Mouse (Mus musculus) bone marrow macrophage, adult 2 months (primary cell): ENCODE data around the gene Muc2. TPM values are rescaled to one million over a fixed set of nuclear protein-coding genes. Genes with fewer than 3 reads are reported as not detected.
"Not testable (repeated sequence)": the region's sequence is repeated elsewhere in the genome, so short reads cannot be mapped to it uniquely, and the experiment has no call there.

Experiments
- H3K27ac ChIP-seq: 2 replicates; pipeline ENCODE4 v1.5.1; 2012; ENCODE audit warnings: low read depth, low read length; ENCODE audit not compliant: insufficient read depth
- H3K4me1 ChIP-seq: 2 replicates; pipeline ENCODE4 v1.6.1; 2012; ENCODE audit warnings: low read length; ENCODE audit not compliant: control insufficient read depth, insufficient read depth
- H3K4me3 ChIP-seq: 2 replicates; pipeline ENCODE4 v1.5.1; 2012; ENCODE audit warnings: mild to moderate bottlenecking, low read length, moderate library complexity; ENCODE audit not compliant: insufficient read depth
- CTCF ChIP-seq: IDR thresholded peaks from 2 replicates; pipeline ENCODE4 v1.5.1; 2012; ENCODE audit warnings: low read depth, mild to moderate bottlenecking, low read length, moderate library complexity
- POLR2A ChIP-seq: IDR thresholded peaks from 2 replicates; pipeline ENCODE4 v1.6.1; 2012; ENCODE audit warnings: mild to moderate bottlenecking, low read depth, low read length, borderline replicate concordance
- polyA plus RNA-seq: library from polyadenylated mRNA; stranded (reverse); fragments of >200 nt; gene quantifications from 2 replicates; pipeline ENCODE4 v1.2.4, GENCODE M21; 2012; ENCODE audit not compliant: missing spikeins, insufficient read depth, insufficient read length

Gene Muc2
- polyA plus RNA-seq: 1.7 and 3.4 TPM in 2 replicates

DNA sequence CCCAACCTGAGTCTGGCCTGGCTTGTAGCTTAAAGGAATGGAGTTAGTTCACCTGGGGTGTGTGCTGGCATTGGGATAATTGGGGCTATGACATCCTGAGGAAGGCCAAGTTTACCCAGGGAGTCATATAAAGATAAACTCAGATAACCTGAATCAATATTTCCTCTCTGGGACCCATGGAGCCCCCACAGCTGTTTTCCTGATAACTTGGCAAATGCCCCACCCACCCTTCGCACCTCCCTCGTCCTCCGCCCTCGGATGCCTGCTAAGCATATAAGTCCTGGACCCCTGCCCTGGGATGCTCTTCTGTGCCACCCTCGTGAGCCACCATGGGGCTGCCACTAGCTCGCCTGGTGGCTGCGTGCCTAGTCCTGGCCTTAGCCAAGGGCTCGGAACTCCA lies at the start of gene Muc2:
TSS of gene Muc2 (plus strand) at position 301 of the 400 bp plus-strand sequence.
- Histone ChIP-seq H3K4me3 (no peak within 1 kb of the TSS), H3K27ac (no peak within 1 kb of the TSS), H3K4me1 (no peaks in the 10 kb centered on the region)
- TF ChIP-seq CTCF (no peak), POLR2A (no peak)

DNA sequence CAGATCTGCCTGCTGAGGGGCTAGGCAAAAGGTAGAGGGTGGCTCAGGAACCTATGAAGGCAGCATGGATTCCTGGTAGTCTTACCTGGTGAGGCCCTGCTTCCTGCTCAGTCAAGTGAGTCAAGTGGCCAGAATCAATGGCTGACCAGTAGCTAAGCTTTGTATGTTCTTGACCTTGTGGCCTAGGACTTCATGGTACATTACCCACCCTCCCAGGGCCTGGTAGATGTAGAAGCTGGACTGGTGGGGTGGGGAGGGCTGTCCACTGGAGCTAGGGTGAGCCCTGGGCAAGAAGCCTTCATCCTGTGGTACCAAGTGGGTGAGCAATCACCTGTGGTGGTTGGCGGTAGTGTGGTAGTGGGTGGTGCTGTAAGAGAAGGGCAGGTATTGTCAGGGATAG lies 47.8 kb upstream of the Muc2 start:
- H3K4me3 ChIP-seq: no peak overlapping the region
- no peaks in the 10 kb centered on the region for H3K4me1 ChIP-seq
- TF ChIP-seq CTCF (no peak), POLR2A (no peak)
- H3K27ac ChIP-seq: no peak overlapping the region

DNA sequence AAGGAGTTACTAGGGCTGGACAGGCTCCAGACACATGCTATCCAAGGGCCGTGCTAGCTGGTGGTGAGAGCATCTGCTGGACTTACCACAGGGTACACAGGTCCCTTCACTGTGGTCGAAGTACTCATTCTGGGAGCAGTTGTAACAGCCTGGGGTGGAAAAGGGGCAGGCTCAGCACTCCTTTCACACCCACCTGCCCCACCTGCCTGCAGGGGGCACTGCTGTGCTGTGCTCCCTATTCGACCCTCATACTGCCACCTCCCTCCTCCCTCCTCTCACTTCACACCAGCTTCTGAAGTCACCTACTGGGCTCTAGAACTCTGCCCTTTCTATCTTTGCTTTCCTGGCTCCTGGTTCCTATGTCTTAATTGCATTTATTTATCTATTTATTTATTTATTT lies 47.0 kb upstream of the Muc2 start:
- Histone ChIP-seq H3K4me1 (no peaks in the 10 kb centered on the region), H3K27ac (no peak overlapping the region), H3K4me3 (no peak overlapping the region)
- TF ChIP-seq CTCF: peak; percentile 26; the same call in 1 of the 2 replicates
- no peak for TF ChIP-seq POLR2A

DNA sequence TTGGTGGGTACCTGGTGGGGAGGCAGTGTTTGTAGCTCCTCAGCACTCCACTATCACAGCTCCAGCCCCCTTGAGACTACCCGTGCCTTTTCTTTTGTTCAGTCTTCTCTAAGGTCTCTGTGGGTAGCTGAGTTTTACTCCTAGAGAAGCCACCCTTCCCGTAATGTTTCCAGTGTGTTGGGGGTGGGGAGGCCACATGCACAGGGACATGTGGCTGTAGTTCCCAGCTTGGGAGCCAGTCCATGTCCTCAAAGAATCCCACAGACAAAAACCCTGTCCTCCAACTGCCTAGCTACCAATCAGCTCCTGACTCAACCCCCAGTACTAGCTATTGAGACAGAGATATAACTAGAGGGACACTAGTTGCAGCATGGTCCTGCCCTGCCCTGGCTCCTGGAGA lies 43.1 kb upstream of the Muc2 start:
- Histone ChIP-seq H3K27ac (no peak overlapping the region), H3K4me1 (no peaks in the 10 kb centered on the region), H3K4me3 (no peak overlapping the region)
- no peak for TF ChIP-seq CTCF
- no peak for TF ChIP-seq POLR2A

DNA sequence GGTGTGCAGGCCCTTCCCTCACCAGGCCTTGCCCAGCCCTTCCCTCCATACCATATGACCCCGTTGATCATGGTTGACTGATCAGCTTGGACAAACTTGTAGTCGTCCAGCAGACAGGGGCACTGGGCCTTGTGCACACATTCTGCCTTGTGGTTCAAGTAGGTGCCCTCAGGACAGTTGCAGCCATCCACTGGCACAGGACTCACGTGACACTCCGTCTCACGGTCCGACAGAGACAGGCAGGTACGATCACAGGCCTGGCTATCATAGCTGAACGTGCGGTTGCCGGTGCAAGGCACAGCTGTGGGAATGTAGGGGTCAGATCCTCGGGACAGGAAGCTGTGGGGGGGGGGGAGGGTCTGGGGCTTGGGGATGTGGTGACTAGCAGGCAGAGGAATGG lies 42.3 kb upstream of the Muc2 start:
- no peak overlapping the region for H3K4me3 ChIP-seq

GRCm38 (mm10) chr7:141652191-141652590 lies 37.9 kb upstream of the Muc2 start:
- Histone ChIP-seq H3K4me3 (no peak overlapping the region), H3K4me1 (no peaks in the 10 kb centered on the region), H3K27ac (no peak overlapping the region)
- TF ChIP-seq POLR2A (no peak), CTCF (no peak)

More for the DNA sequence above, 42.3 kb upstream of the Muc2 start:
- TF ChIP-seq CTCF: no peak
- no peak for TF ChIP-seq POLR2A
- H3K27ac ChIP-seq: no peak overlapping the region
- H3K4me1 ChIP-seq: no peaks in the 10 kb centered on the region

DNA sequence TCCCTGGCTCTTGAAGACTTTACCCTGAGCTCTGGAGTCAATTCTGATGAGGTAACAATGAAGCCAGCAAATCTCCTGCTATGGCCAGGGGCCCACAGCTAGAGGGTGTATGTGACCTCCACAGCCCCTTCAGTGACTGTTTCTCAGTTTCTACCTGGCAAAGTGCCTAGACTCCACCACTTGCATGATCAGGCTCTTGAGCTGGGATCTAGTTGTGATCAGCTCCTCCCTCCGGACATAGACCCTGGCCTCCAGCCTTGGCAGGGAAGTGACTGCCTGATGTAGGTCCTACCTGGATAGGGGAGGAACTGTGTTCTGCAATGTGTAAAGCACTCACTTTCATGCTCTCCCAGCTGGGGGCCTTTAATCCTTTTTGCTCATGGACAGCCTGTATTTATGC lies 29.8 kb upstream of the Muc2 start:
- H3K27ac ChIP-seq: no peak overlapping the region
- no peak overlapping the region for H3K4me3 ChIP-seq
- TF ChIP-seq CTCF (no peak), POLR2A (no peak)
- 0 out of 2 replicates have a peak, but pooled peaks cover 4% of the 10 kb centered on the region for H3K4me1 ChIP-seq

DNA sequence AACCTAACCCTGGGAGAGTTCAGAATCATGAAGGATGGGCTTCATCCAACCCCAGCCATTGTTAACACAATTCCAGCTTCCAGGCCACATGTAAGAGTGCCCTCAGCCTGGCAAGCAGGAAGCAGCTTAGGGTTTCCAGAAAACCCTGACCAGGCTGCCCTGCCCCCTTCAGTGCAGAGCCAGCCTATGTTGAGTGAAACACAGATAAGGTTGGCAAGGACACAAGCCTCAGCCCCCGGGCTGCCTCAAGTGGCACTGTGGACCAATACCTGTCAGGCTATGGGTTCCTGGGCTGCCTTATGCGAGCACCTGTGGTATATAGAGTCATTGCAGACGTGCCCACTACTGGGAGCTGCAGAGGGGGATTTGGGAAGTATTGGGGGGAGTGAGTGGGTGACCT lies 28.7 kb upstream of the Muc2 start:
- Histone ChIP-seq H3K27ac (no peak overlapping the region), H3K4me3 (no peak overlapping the region), H3K4me1 (0 out of 2 replicates have a peak, but pooled peaks cover 4% of the 10 kb centered on the region)
- TF ChIP-seq CTCF (no peak), POLR2A (no peak)

DNA sequence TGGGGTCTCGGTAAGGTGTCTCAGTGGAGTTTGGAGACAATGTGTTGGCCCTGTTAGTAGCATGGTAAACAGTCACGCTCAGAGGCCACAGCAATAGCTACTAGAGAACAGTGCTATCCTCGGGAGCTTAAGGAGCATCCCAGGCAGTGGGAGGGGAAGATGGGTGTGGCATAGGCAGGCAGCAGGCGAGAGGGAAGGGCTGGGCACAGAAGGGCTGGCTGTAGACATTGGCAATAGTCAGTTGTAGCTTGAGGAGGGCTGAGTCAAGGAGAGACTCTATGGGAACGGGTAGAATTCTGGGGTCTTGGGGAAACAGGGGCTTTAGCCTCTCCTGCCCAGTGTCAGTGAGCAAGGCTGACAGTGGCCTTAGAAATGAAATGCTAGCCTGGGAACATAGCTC lies 27.9 kb upstream of the Muc2 start:
- Histone ChIP-seq H3K4me1 (0 out of 2 replicates have a peak, but pooled peaks cover 4% of the 10 kb centered on the region), H3K27ac (no peak overlapping the region), H3K4me3 (no peak overlapping the region)
- TF ChIP-seq POLR2A (no peak), CTCF (no peak)

DNA sequence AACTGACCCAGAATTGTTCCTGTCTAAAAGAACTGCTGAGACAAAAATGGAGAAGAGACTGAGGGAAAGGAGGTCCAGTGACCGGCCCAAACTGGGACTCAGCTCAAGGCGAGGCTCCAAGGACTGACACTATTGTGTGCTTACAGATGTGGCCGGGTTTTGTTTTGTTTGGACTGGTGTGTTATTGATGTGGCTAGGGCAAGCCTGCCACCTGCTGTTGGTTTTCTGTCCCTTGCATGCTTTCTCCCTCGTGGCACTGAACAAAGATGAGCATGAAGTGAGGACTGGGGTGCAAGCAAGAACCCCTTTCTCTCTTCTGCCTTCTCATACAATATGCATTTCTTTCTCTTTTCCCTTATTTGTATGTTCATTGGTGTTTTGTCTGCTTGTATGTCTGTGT lies 23.9 kb upstream of the Muc2 start:
- no peak overlapping the region for H3K27ac ChIP-seq
- H3K4me1 ChIP-seq: no peaks in the 10 kb centered on the region
- TF ChIP-seq CTCF: peak; percentile 20; the same call in 1 of the 2 replicates
- TF ChIP-seq POLR2A: no peak
- no peak overlapping the region for H3K4me3 ChIP-seq

DNA sequence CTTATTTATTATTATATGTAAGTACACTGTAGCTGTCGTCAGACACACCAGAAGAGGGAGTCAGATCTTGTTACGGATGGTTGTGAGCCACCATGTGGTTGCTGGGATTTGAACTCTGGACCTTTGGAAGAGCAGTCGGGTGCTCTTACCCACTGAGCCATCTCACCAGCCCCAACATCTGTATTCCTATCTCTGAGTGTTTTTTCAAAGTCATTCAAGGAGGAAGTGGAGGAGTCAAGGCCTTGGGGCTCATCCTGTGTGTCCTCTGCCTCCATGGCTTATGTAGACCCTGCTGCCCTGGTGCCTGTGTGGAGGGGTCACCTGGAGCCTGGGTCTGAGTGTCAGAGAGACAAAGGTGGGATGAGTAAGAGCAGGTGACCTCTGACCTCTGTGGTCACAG lies 21.0 kb upstream of the Muc2 start:
- not testable (repeated sequence) for H3K4me1 ChIP-seq, H3K4me3 ChIP-seq, H3K27ac ChIP-seq
